In genomic region chr8:79638707-79639549, GRCm38 (mm10) we compare ENCODE assay signal across 8 mouse cellular contexts. TPM values are rescaled to one million over a fixed set of nuclear protein-coding genes. Genes with fewer than 3 reads are reported as not detected.
DNase-seq lines count a peak whose midpoint lies in the region; ATAC-seq lines count a peak whose summit lies in the region.

No protein-coding gene starts in this region.

- peak; percentile 99 for DNase-seq in adrenal gland, adult (ENCODE audit: inconsistent age in 2 of 2, low spot score in 1 of 2)
- peak; percentile 98 for DNase-seq in embryo, embryonic 10.5 days (ENCODE audit: low spot score)
- DNase-seq in gastrocnemius, postnatal 14 days, result peak; percentile 98
- DNase-seq in left cerebral cortex, postnatal 10 days (ENCODE audit: extremely low spot score in 1 of 2, low spot score in 2 of 2), result peak; percentile 97 to 99
- peak; percentile 99 for DNase-seq in right cerebral cortex, postnatal 25 days
- DNase-seq in urinary bladder, postnatal 4 days (ENCODE audit: low spot score in 2 of 2), result peak; percentile 97 to 98

- intact Hi-C loops in gastrocnemius, postnatal 14 days (cut with DNase I; ENCODE audit: low total_unique reads), result no loop called here
- intact Hi-C loops in left cerebral cortex, postnatal 10 days (cut with DNase I), result no loop called here

- peak; percentile 95 for ATAC-seq in inflammation-experienced regulatory T-cells, adult 6 months
- peak; percentile 98 for ATAC-seq in megakaryocyte-erythroid progenitor cell, adult 5-6 weeks (replicated peaks; ENCODE audit: low FRiP score, low TSS enrichment, poor library complexity, severe bottlenecking)

RNA-seq across cellular contexts. Expression of gene Otud4, which starts 0.5 kb away (rescaled TPM):
- 10 to 100 TPM; 46.7 to 49.3 TPM for total RNA-seq in gastrocnemius, postnatal 14 days (2021)
- polyA plus RNA-seq in inflammation-experienced regulatory T-cells, adult 6 months (2017; shearing (Covaris generic)), result 10 to 100 TPM; 14.1 to 18.9 (median 16.0) TPM
- total RNA-seq in left cerebral cortex, postnatal 10 days (2021), result 10 to 100 TPM; 44.9 to 45.8 TPM
- 75.5 and 87.6 TPM in 2 replicates for total RNA-seq in megakaryocyte-erythroid progenitor cell, adult 5-6 weeks (2014; fragmentation: Nextera tagmentation)
- 82.2 and 82.8 TPM in 2 replicates for total RNA-seq in megakaryocyte-erythroid progenitor cell, adult 5-6 weeks (2017)

Comparison
In these comparisons a context has a peak if more than half of its experiments do, and no peak if none do; other contexts are left out.
1. Peak in every context shown above with its lines: DNase-seq and ATAC-seq.